Mouse (Mus musculus) limb, embryonic 14.5 days (tissue): Measurements from ENCODE around the gene Slc15a5. TPM values are rescaled to one million over a fixed set of nuclear protein-coding genes. Genes with fewer than 3 reads are reported as not detected.

ENCODE experiments used
- ATAC-seq: fragments of 200-750 bp; cut with Nextera tagmentation; 2 replicates; pipeline ENCODE4 v1.8.0; 2017; ENCODE audit warnings: low read depth, moderate number of reproducible peaks, moderate TSS enrichment; ENCODE audit not compliant: low FRiP score
- DNase-seq: peaks from one replicate; pipeline ENCODE4 v3.0.0-alpha.2; 2015; ENCODE audit warnings: low spot score
- H3K27ac ChIP-seq: fragments of 300-500 bp; sonication (generic); replicated peaks from 2 replicates; pipeline ENCODE4 v1.5.1; 2014; ENCODE audit warnings: low read depth, mild to moderate bottlenecking, low read length, moderate library complexity, mixed read lengths
- H3K27me3 ChIP-seq: fragments of 300-500 bp; sonication (generic); 2 replicates; pipeline ENCODE4 v1.6.1; 2014; ENCODE audit warnings: low read length, mixed read lengths; ENCODE audit not compliant: control insufficient read depth, insufficient read depth
- H3K36me3 ChIP-seq: fragments of 300-500 bp; sonication (generic); 2 replicates; pipeline ENCODE4 v1.6.1; 2014; ENCODE audit warnings: mild to moderate bottlenecking, low read length, moderate library complexity, mixed read lengths; ENCODE audit not compliant: control insufficient read depth, insufficient read depth
- H3K4me1 ChIP-seq: fragments of 300-500 bp; sonication (generic); 2 replicates; pipeline ENCODE4 v1.6.1; 2014; ENCODE audit warnings: antibody characterized with exemption, low read length, mixed read lengths; ENCODE audit not compliant: control insufficient read depth, insufficient read depth
- H3K4me2 ChIP-seq: fragments of 300-500 bp; sonication (generic); replicated peaks from 2 replicates; pipeline ENCODE4 v1.6.1; 2014; ENCODE audit warnings: low read depth, mild to moderate bottlenecking, low read length, moderate library complexity; ENCODE audit not compliant: severe bottlenecking
- H3K4me3 ChIP-seq: fragments of 300-500 bp; sonication (generic); replicated peaks from 2 replicates; pipeline ENCODE4 v1.5.1; 2014; ENCODE audit warnings: low read length
- H3K9ac ChIP-seq: fragments of 300-500 bp; sonication (generic); 2 replicates; pipeline ENCODE4 v1.6.1; 2014; ENCODE audit warnings: mild to moderate bottlenecking, low read depth, low read length, moderate library complexity; ENCODE audit not compliant: severe bottlenecking
- H3K9me3 ChIP-seq: fragments of 300-500 bp; sonication (generic); 2 replicates; pipeline ENCODE4 v1.6.1; 2016; ENCODE audit warnings: low read length; ENCODE audit not compliant: control insufficient read depth
- POLR2A ChIP-seq: fragments of 200-500 bp; IDR thresholded peaks from 2 replicates; pipeline ENCODE4 v1.8.0; 2012; ENCODE audit warnings: inconsistent platforms, mild to moderate bottlenecking, moderate library complexity, borderline replicate concordance; ENCODE audit not compliant: insufficient read depth, insufficient read length; ENCODE audit errors: extremely low read depth
- WGBS: fragments of 180-500 bp; shearing (Covaris S2); extraction: QIAGEN DNeasy Blood & Tissue Kit; methylation state at CpG from one replicate; pipeline ENCODE4 v1.1.7; 2014; 5-methylcytosine and 5-hydroxymethylcytosine counted together
- polyA plus RNA-seq, 2 experiments: library from polyadenylated mRNA; depleted of rRNA in 1 of 2; stranded (reverse) in 1 of 2; unstranded in 1 of 2; fragments of >200 nt; fragmentation: Nextera tagmentation in 1 of 2; extraction: Ambion mirVana in 1 of 2; gene quantifications; 2 replicates each; pipeline versions ENCODE4 v1.2.1 to v1.2.3; 2012 to 2014

Slc15a5 gene
- polyA plus RNA-seq, 2 experiments, result 0.03 TPM; not detected in 1

DNA sequence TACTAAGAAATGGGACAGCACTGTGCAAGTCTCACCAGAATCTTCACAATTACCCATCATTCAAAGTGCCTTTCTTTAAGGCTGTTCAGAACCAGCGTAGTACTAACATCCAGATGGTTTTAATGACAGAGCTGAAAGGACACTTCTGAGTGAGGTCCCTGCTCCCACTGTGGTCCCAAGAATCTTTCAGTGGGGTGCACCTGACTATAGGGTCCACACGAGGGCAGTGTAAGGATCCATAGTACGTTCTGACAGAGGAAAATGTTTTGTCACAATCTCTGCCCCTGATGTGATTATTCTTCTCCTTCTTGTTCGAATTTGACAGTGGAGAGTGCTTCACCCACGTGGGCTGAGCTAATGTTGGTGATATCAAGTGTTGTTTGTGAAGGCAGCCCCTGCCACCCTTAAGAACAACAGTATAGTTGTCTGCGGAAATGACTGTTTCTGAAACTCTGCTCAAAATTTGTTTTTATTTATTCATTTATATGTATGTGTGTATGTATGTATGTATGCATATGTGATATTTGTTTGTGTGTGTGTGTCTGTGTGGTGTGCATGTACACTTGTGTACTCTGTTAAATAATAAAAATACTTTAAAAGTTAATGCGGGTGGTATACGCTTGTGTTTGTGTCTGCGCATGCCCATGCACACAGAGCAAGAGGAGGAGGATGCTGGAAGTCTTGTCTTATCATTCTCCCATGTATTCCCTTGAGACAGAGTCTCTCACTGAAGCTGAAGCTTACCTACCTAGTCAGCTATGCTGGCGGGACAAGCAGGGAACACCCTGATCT lies 98.6 kb downstream of the Slc15a5 start:
- ATAC-seq, result no peak

DNA sequence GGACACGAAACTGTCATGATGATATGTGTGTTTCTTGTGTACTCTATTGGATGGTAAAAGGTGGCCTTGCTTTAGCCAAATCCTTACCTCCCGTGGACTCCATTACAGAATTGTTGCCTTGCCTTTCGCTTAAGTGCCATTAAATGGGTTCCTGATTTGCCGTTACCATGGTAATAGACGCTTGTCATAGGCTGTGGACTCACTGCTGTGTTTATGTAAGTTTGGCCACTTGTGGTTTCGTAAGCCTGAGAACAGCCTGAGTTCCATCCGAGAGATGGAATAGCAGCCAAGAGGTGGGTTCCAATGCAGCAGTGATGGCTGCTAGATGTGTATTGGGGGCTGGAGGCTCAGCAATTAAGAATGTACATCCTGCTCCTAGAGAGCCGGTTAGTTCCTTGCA lies 99.3 kb downstream of the Slc15a5 start:
- no peak for TF ChIP-seq POLR2A
- Histone ChIP-seq H3K4me1 (no peaks in the 10 kb centered on the region), H3K9me3 (no peaks in the 10 kb centered on the region), H3K4me2 (no peak overlapping the region), H3K9ac (no peak overlapping the region), H3K4me3 (no peak overlapping the region), H3K27ac (no peak overlapping the region), H3K27me3 (no peaks in the 10 kb centered on the region), H3K36me3 (no peaks in the 10 kb centered on the region)
- DNase-seq (no peak), ATAC-seq (no peak)
- WGBS, result 51% methylated on average over 8 of the region's 8 CpGs

More for the DNA sequence above, 98.6 kb downstream of the Slc15a5 start:
- DNase-seq, result peak; percentile 28
- no peak overlapping the region for H3K27ac ChIP-seq
- no peak overlapping the region for H3K4me3 ChIP-seq
- H3K9me3 ChIP-seq, result no peaks in the 10 kb centered on the region
- H3K27me3 ChIP-seq, result no peaks in the 10 kb centered on the region
- no peaks in the 10 kb centered on the region for H3K36me3 ChIP-seq
- H3K4me1 ChIP-seq, result no peaks in the 10 kb centered on the region
- TF ChIP-seq POLR2A, result no peak
- WGBS, result 72% methylated on average over 10 of the region's 10 CpGs
- H3K9ac ChIP-seq, result no peak overlapping the region
- H3K4me2 ChIP-seq, result no peak overlapping the region

GRCm38 (mm10) chr6:137979802-137980201 lies 99.9 kb downstream of the Slc15a5 start:
- H3K9ac ChIP-seq, result no peak overlapping the region
- H3K4me1 ChIP-seq, result no peaks in the 10 kb centered on the region
- H3K27me3 ChIP-seq, result no peaks in the 10 kb centered on the region
- no peak for DNase-seq
- H3K36me3 ChIP-seq, result no peaks in the 10 kb centered on the region
- WGBS, result 70% methylated on average over 12 of the region's 12 CpGs
- TF ChIP-seq POLR2A, result no peak
- no peak for ATAC-seq
- no peak overlapping the region for H3K4me2 ChIP-seq
- H3K9me3 ChIP-seq, result no peaks in the 10 kb centered on the region
- H3K4me3 ChIP-seq, result no peak overlapping the region
- no peak overlapping the region for H3K27ac ChIP-seq

DNA sequence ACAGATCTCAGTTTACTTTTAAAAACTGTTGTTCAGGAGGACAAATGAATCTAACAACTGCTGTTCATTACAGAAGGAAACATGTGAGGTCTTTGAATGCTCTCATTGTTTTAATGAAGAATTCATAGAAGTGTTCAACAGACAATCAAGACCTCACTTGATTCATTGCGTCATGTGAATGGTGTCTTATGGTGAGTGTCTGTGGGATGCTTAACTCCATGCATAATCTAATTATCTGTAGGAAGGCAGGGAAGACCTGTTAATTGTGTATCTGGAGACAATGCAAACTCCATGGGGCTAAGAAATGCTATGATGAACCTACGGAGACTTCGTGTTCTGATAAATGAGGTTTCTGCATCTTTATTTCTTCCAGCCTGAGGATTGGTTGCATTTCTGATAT lies 103.7 kb downstream of the Slc15a5 start:
- ATAC-seq (no peak), DNase-seq (no peak)
- H3K4me3 ChIP-seq, result no peak overlapping the region
- H3K27me3 ChIP-seq, result no peaks in the 10 kb centered on the region
- no peaks in the 10 kb centered on the region for H3K9me3 ChIP-seq
- TF ChIP-seq POLR2A, result no peak
- no peaks in the 10 kb centered on the region for H3K4me1 ChIP-seq
- no peak overlapping the region for H3K9ac ChIP-seq
- 97% methylated on average over 3 of the region's 3 CpGs for WGBS
- H3K36me3 ChIP-seq, result no peaks in the 10 kb centered on the region
- H3K4me2 ChIP-seq, result no peak overlapping the region
- H3K27ac ChIP-seq, result no peak overlapping the region

GRCm38 (mm10) chr6:137963703-137964102 lies 116.0 kb downstream of the Slc15a5 start:
- Histone ChIP-seq H3K27ac (no peak overlapping the region), H3K9ac (no peak overlapping the region), H3K36me3 (no peaks in the 10 kb centered on the region), H3K4me2 (no peak overlapping the region), H3K4me3 (no peak overlapping the region), H3K9me3 (no peaks in the 10 kb centered on the region), H3K27me3 (no peaks in the 10 kb centered on the region), H3K4me1 (no peaks in the 10 kb centered on the region)
- DNase-seq, result no peak
- no peak for ATAC-seq
- TF ChIP-seq POLR2A, result no peak
- WGBS, result 36% methylated on average over 7 of the region's 7 CpGs
